In the genomic region with DNA sequence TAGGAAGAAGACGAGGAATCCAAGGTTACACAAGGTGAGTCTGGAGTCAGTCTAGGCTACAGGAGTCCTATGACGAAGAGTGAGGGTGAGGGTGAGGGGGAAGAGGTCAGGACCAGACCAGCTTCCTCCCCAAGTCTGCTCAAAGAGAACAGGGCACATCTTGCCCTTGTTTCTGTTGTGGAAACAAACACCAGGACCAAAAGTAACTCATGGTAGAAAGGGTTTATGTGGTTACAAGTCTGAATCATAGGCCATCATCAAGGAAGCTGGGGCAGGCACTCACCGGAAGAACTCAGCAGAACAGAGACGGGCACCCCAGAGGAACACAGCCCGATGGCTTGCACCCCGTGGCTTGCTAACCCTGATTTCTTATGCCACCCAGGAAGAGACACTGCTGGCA, we compare ENCODE assay signal across 21 mouse cellular contexts. TPM values are rescaled to one million over a fixed set of nuclear protein-coding genes. Genes with fewer than 3 reads are reported as not detected.
A peak's percentile ranks its signal among the peaks of the same experiment; 100 is the strongest.
DNase-seq lines count a peak whose midpoint lies in the region; ATAC-seq lines count a peak whose summit lies in the region.
"Had no signal": no experiment of that assay in that cellular context is flagged by ENCODE, and none has a peak within 500 bp of the region (broad histone marks: within the 10 kb centered on the region; RNA-seq: fewer than 3 reads in every experiment).

No protein-coding gene starts in this region.

- peak; percentile 85 for DNase-seq in 416B (ENCODE audit: low read depth)
- peak; percentile 56 for DNase-seq in induced T-regulatory cell, adult 2 months (ENCODE audit: low read depth)
- peak; percentile 31 for DNase-seq in naive thymus-derived CD4-positive, alpha-beta T cell, adult 2 months (ENCODE audit: low read depth)
- DNase-seq in frontal cortex, postnatal 25 days (ENCODE audit: low spot score in 2 of 2) = no peak
- DNase-seq in layer of hippocampus, adult 18-20 months (ENCODE audit: low spot score in 2 of 2) = no peak
- DNase-seq in adrenal gland, adult 8-10 months = no peak
- DNase-seq: adrenal gland, postnatal 14 days; cerebellum, adult 11-12 months; cerebellum, adult 8-10 months; cerebellum, postnatal 10 days; cerebellum, postnatal 36 days; embryo, embryonic 11 days; gastrocnemius, adult 2 months; gastrocnemius, postnatal 14 days; heart, adult 18-20 months; heart, postnatal 10 days; heart, postnatal 36 days had no signal

- peak; percentile 29 for ATAC-seq in CD4-positive, CD25-positive, alpha-beta regulatory T cell, adult 4 months
- ATAC-seq: forebrain, embryonic 15.5 days; hindbrain, embryonic 16.5 days; intestine, postnatal 0 days had no signal

RNA-seq across cellular contexts. Expression of a gene that starts 12.2 kb away (rescaled TPM):
- polyA plus RNA-seq in CD4-positive, CD25-positive, alpha-beta regulatory T cell, adult 4 months (2017; shearing (Covaris generic)) = 10 to 100 TPM; 27.5 to 30.8 TPM
- total RNA-seq in layer of hippocampus, adult 18-20 months (2021) = 10 to 100 TPM; 41.2 to 43.2 TPM
- total RNA-seq in adrenal gland, adult 8-10 months (2022) = 10 to 100 TPM; 46.6 to 55.3 (median 48.8) TPM

RNA-seq across cellular contexts. Expression of a gene that starts 21.9 kb away (rescaled TPM):
- 10 to 100 TPM; 36.3 to 40.4 TPM for polyA plus RNA-seq in CD4-positive, CD25-positive, alpha-beta regulatory T cell, adult 4 months (2017; shearing (Covaris generic))
- 10 to 100 TPM; 53.7 to 54.0 TPM for total RNA-seq in layer of hippocampus, adult 18-20 months (2021)
- total RNA-seq in adrenal gland, adult 8-10 months (2022) = 10 to 100 TPM; 47.8 to 55.8 (median 50.8) TPM

RNA-seq across cellular contexts. Expression of a gene that starts 51.9 kb away (rescaled TPM):
- polyA plus RNA-seq in CD4-positive, CD25-positive, alpha-beta regulatory T cell, adult 4 months (2017; shearing (Covaris generic)) = 10 to 100 TPM; 16.0 to 19.6 TPM
- total RNA-seq in layer of hippocampus, adult 18-20 months (2021) = 10 to 100 TPM; 37.7 to 39.6 TPM
- 10 to 100 TPM; 35.0 to 49.3 (median 40.2) TPM for total RNA-seq in adrenal gland, adult 8-10 months (2022)

Comparison
In these comparisons a context has a peak if more than half of its experiments do, and no peak if none do; other contexts are left out.
1. DNase-seq: peak in 416B (single experiment), induced T-regulatory cell, adult 2 months (single experiment) and naive thymus-derived CD4-positive, alpha-beta T cell, adult 2 months (single experiment); none in frontal cortex, postnatal 25 days (0 of 2), layer of hippocampus, adult 18-20 months (0 of 2) and adrenal gland, adult 8-10 months (single experiment).